Mouse (Mus musculus): Measurements from ENCODE around the gene Rbm11.

- no peak for TF ChIP-seq CTCF (IDR thresholded peaks at IDR 0.05; ENCODE audit: extremely low read depth, insufficient read depth, insufficient read length, insufficient replicate concordance)
- TF ChIP-seq POLR2A (IDR thresholded peaks at IDR 0.05; ENCODE audit: low read depth, low read length): no peak
These were observed at the start of gene Rbm11 for GRCm38 (mm10) chr16:75592671-75593500.

Data from spleen, adult 2 months (tissue).